Mouse (Mus musculus) bone marrow, adult 2 months (tissue): ENCODE measurements around the gene Eif4h.

Experiments used
- CTCF ChIP-seq: fragments of 200-500 bp; IDR thresholded peaks from 2 replicates; pipeline ENCODE4 v1.5.1; 2011; ENCODE audit warnings: low read length, control low read depth; ENCODE audit not compliant: control insufficient read depth, insufficient read depth
- POLR2A ChIP-seq: fragments of 200-500 bp; IDR thresholded peaks from 2 replicates; pipeline ENCODE4 v1.6.1; 2011; ENCODE audit warnings: low read depth, mild to moderate bottlenecking, control low read depth, low read length, borderline replicate concordance; ENCODE audit not compliant: control insufficient read depth

- TF ChIP-seq CTCF (no peak), POLR2A (no peak)
These were observed 58.1 kb downstream of the Eif4h start, which contains the start of gene Rfc2 for GRCm38 (mm10) chr5:134581146-134581545.
